Mouse (Mus musculus) hindbrain, embryonic 12.5 days (tissue): ENCODE data around the gene Emc10. TPM values are rescaled to one million over a fixed set of nuclear protein-coding genes. Genes with fewer than 3 reads are reported as not detected.

Experiments
- ATAC-seq: fragments of 200-750 bp; cut with Nextera tagmentation; 2 replicates; pipeline ENCODE4 v1.8.0; 2017; ENCODE audit warnings: moderate TSS enrichment; ENCODE audit not compliant: low FRiP score
- H3K27ac ChIP-seq: fragments of 300-500 bp; sonication (generic); 2 replicates; pipeline ENCODE4 v1.5.1; 2016; ENCODE audit warnings: mild to moderate bottlenecking
- H3K27me3 ChIP-seq: fragments of 300-500 bp; sonication (generic); 2 replicates; pipeline ENCODE4 v1.6.1; 2016; ENCODE audit warnings: mild to moderate bottlenecking
- H3K36me3 ChIP-seq: fragments of 300-500 bp; sonication (generic); 2 replicates; pipeline ENCODE4 v1.6.1; 2016; ENCODE audit warnings: mild to moderate bottlenecking
- H3K4me1 ChIP-seq: fragments of 300-500 bp; sonication (generic); 2 replicates; pipeline ENCODE4 v1.6.1; 2016
- H3K4me2 ChIP-seq: fragments of 300-500 bp; sonication (generic); replicated peaks from 2 replicates; pipeline ENCODE4 v1.6.1; 2016; ENCODE audit warnings: mild to moderate bottlenecking
- H3K4me3 ChIP-seq: fragments of 300-500 bp; sonication (generic); 2 replicates; pipeline ENCODE4 v1.5.1; 2016; ENCODE audit warnings: mild to moderate bottlenecking
- H3K9ac ChIP-seq: fragments of 300-500 bp; sonication (generic); 2 replicates; pipeline ENCODE4 v1.6.1; 2016; ENCODE audit warnings: mild to moderate bottlenecking, moderate library complexity
- H3K9me3 ChIP-seq: fragments of 300-500 bp; sonication (generic); replicated peaks from 2 replicates; pipeline ENCODE4 v1.6.1; 2016; ENCODE audit warnings: mild to moderate bottlenecking
- WGBS: fragments of 180-500 bp; shearing (Covaris S2); methylation state at CpG from one replicate; pipeline ENCODE4 v1.1.7; 2016; 5-methylcytosine and 5-hydroxymethylcytosine counted together
- polyA plus RNA-seq: library from polyadenylated mRNA; unstranded; fragments of >200 nt; fragmentation: Nextera tagmentation; extraction: Ambion mirVana; gene quantifications from 2 replicates; pipeline ENCODE4 v1.2.1, GENCODE M21; 2016

Gene Emc10
- polyA plus RNA-seq, 1 experiment from 2014 or later = 142 TPM

GRCm38 (mm10) chr7:44520990-44521389 is 24.7 kb upstream of the Emc10 start:
- no peak for ATAC-seq
- H3K4me3 ChIP-seq = no peak overlapping the region
- H3K27me3 ChIP-seq = peaks cover 71% of the 10 kb centered on the region
- no peak overlapping the region for H3K9ac ChIP-seq
- H3K4me1 ChIP-seq = peaks cover 9% of the 10 kb centered on the region
- H3K27ac ChIP-seq = no peak overlapping the region
- no peak overlapping the region for H3K4me2 ChIP-seq
- no peaks in the 10 kb centered on the region for H3K9me3 ChIP-seq
- 71% methylated on average over 3 of the region's 3 CpGs for WGBS
- no peaks in the 10 kb centered on the region for H3K36me3 ChIP-seq

GRCm38 (mm10) chr7:44519240-44519913 is 23.0 kb upstream of the Emc10 start:
- Histone ChIP-seq H3K9me3 (no peaks in the 10 kb centered on the region), H3K36me3 (no peaks in the 10 kb centered on the region), H3K27ac (no peak overlapping the region), H3K27me3 (peaks cover 58% of the 10 kb centered on the region), H3K4me3 (no peak overlapping the region), H3K4me2 (no peak overlapping the region), H3K4me1 (0 out of 2 replicates have a peak, but pooled peaks cover 2% of the 10 kb centered on the region), H3K9ac (no peak overlapping the region)
- 66% methylated on average over 9 of the region's 9 CpGs for WGBS
- ATAC-seq = no peak

- Histone ChIP-seq H3K9ac (no peak overlapping the region), H3K4me3 (no peak overlapping the region), H3K4me1 (no peaks in the 10 kb centered on the region), H3K9me3 (0 out of 2 replicates have a peak, but pooled peaks cover 2% of the 10 kb centered on the region), H3K27ac (no peak overlapping the region), H3K36me3 (no peaks in the 10 kb centered on the region), H3K4me2 (no peak overlapping the region), H3K27me3 (peaks cover 31% of the 10 kb centered on the region)
- ATAC-seq = no peak
Measured at GRCm38 (mm10) chr7:44507491-44507890, 11.2 kb upstream of the Emc10 start.

GRCm38 (mm10) chr7:44501563-44502115 is 5.3 kb upstream of the Emc10 start:
- Histone ChIP-seq H3K27me3 (0 out of 2 replicates have a peak, but pooled peaks cover 2% of the 10 kb centered on the region), H3K4me3 (no peak overlapping the region), H3K36me3 (no peaks in the 10 kb centered on the region), H3K27ac (no peak overlapping the region), H3K4me2 (no peak overlapping the region), H3K9me3 (no peaks in the 10 kb centered on the region), H3K9ac (no peak overlapping the region), H3K4me1 (peaks cover 7% of the 10 kb centered on the region)
- ATAC-seq = 0 out of 2 replicates have a peak, but pooled peaks have one; percentile 56
- WGBS = 39% methylated on average over 5 of the region's 5 CpGs

DNA sequence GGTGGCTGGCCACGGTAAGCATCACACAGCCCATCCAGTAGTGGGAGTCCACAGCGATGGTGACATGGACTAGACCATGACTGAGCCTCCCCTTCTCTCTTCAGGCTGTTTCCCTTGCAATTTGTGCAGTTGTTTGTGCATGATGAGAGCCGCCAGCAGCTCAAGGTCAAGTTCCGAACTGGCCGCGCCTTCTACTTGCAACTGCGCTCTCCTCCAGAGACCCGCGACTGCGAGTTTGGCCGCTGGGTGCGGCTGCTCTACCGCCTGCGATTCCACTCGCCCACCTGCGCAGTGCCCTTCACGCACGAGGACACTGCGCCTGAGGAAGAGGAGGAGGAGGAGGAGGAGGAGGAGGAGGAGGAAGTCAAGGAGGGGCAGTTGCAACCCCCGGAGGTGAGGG is 3.7 kb upstream of the Emc10 start:
- Histone ChIP-seq H3K9me3 (no peaks in the 10 kb centered on the region), H3K9ac (no peak overlapping the region), H3K4me1 (peaks cover 14% of the 10 kb centered on the region), H3K4me3 (no peak overlapping the region), H3K27me3 (0 out of 2 replicates have a peak, but pooled peaks cover 2% of the 10 kb centered on the region), H3K36me3 (no peaks in the 10 kb centered on the region), H3K4me2 (no peak overlapping the region), H3K27ac (no peak overlapping the region)
- WGBS = 57% methylated on average over 17 of the region's 20 CpGs
- ATAC-seq = no peak

- Histone ChIP-seq H3K4me3 (no peak overlapping the region), H3K36me3 (peaks cover 7% of the 10 kb centered on the region; the same call in 1 of the 2 replicates), H3K9me3 (no peaks in the 10 kb centered on the region), H3K27ac (no peak overlapping the region), H3K9ac (no peak overlapping the region), H3K4me1 (peaks cover 20% of the 10 kb centered on the region), H3K27me3 (0 out of 2 replicates have a peak, but pooled peaks cover 1% of the 10 kb centered on the region), H3K4me2 (no peak overlapping the region)
- 75% methylated on average over 1 of the region's 1 CpGs for WGBS
- no peak for ATAC-seq
Measured at GRCm38 (mm10) chr7:44498922-44499321, 2.6 kb upstream of the Emc10 start.

GRCm38 (mm10) chr7:44497361-44498055 is 1.2 kb upstream of the Emc10 start:
- Histone ChIP-seq H3K4me1 (peaks cover 20% of the 10 kb centered on the region), H3K4me2 (peak overlapping the region; percentile 82), H3K27me3 (no peaks in the 10 kb centered on the region), H3K27ac (no peak overlapping the region), H3K9me3 (no peaks in the 10 kb centered on the region), H3K9ac (peak overlapping the region; percentile 87), H3K4me3 (peak overlapping the region; percentile 77), H3K36me3 (peaks cover 20% of the 10 kb centered on the region)
- 86% methylated on average over 10 of the region's 10 CpGs for WGBS
- no peak for ATAC-seq

DNA sequence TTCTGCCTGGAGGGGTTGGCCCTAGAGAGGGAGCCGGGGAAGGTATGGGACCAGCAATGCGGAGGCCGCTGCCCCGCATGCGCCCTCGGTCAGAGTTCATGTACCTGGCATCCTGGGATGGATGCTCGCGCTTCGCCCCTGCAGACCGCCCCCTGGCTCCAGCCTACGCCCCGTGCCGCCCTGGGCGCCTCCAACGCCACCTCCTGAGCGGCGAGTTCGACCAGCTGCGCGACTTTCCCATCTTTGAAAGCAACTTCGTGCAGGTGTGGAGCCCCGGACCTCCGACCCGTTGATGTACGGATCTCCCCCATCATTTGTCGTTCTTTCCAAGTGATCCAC is 411 bp upstream of the Emc10 start:
- no peak for ATAC-seq
- Histone ChIP-seq H3K4me2 (peak overlapping the region; percentile 82), H3K27ac (peak overlapping the region; percentile 94), H3K4me1 (peaks cover 20% of the 10 kb centered on the region), H3K4me3 (peak overlapping the region; percentile 77), H3K9me3 (no peaks in the 10 kb centered on the region), H3K27me3 (no peaks in the 10 kb centered on the region), H3K9ac (peak overlapping the region; percentile 87), H3K36me3 (peaks cover 28% of the 10 kb centered on the region)
- WGBS = under 1% methylated on average over 26 of the region's 26 CpGs

- H3K4me3 ChIP-seq = peak overlapping the region; percentile 77; the same call in 1 of the 2 replicates
Measured at GRCm38 (mm10) chr7:44495086-44495485, 1.2 kb downstream of the Emc10 start.

DNA sequence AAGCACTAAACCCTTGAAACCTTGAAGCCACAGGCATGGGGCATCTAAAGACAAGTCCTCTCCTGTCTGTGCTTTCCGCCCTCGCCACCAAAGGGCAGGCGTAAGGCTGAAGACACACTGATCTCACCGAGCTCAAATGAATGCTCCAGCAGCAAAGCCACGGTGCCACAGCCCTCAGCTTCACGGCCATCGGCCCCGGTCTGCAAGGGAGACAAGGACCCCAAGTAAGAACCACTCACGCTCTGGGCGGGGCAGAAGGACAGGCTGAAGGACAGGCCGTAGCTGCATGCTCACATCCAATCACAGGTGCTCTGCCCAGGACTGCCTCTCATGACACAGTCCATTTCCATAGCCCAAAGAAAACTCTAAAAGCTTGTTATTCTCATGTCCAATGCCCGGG is 1.6 kb downstream of the Emc10 start:
- Histone ChIP-seq H3K27me3 (no peaks in the 10 kb centered on the region), H3K4me3 (no peak overlapping the region), H3K4me1 (peaks cover 20% of the 10 kb centered on the region), H3K9ac (0 out of 2 replicates have a peak overlapping the region, but pooled peaks have one; percentile 81), H3K9me3 (no peaks in the 10 kb centered on the region), H3K4me2 (peak overlapping the region; percentile 82; the same call in 1 of the 2 replicates), H3K36me3 (peaks cover 48% of the 10 kb centered on the region), H3K27ac (0 out of 2 replicates have a peak overlapping the region, but pooled peaks have one; percentile 4)
- no peak for ATAC-seq
- 95% methylated on average over 12 of the region's 12 CpGs for WGBS

More at GRCm38 (mm10) chr7:44495086-44495485, 1.2 kb downstream of the Emc10 start:
- H3K36me3 ChIP-seq = peaks cover 44% of the 10 kb centered on the region
- H3K9ac ChIP-seq = peak overlapping the region; percentile 81
- H3K27me3 ChIP-seq = no peaks in the 10 kb centered on the region
- ATAC-seq = no peak
- 89% methylated on average over 7 of the region's 7 CpGs for WGBS
- H3K4me2 ChIP-seq = peak overlapping the region; percentile 82
- H3K4me1 ChIP-seq = peaks cover 20% of the 10 kb centered on the region
- H3K9me3 ChIP-seq = no peaks in the 10 kb centered on the region
- H3K27ac ChIP-seq = 0 out of 2 replicates have a peak overlapping the region, but pooled peaks have one; percentile 4

- Histone ChIP-seq H3K4me3 (no peak overlapping the region), H3K4me2 (no peak overlapping the region), H3K27ac (no peak overlapping the region), H3K27me3 (no peaks in the 10 kb centered on the region), H3K36me3 (peaks cover 61% of the 10 kb centered on the region), H3K9ac (no peak overlapping the region), H3K4me1 (peaks cover 19% of the 10 kb centered on the region), H3K9me3 (no peaks in the 10 kb centered on the region)
- 91% methylated on average over 21 of the region's 21 CpGs for WGBS
- no peak for ATAC-seq
Measured at GRCm38 (mm10) chr7:44492166-44492826, 4.0 kb downstream of the Emc10 start.

DNA sequence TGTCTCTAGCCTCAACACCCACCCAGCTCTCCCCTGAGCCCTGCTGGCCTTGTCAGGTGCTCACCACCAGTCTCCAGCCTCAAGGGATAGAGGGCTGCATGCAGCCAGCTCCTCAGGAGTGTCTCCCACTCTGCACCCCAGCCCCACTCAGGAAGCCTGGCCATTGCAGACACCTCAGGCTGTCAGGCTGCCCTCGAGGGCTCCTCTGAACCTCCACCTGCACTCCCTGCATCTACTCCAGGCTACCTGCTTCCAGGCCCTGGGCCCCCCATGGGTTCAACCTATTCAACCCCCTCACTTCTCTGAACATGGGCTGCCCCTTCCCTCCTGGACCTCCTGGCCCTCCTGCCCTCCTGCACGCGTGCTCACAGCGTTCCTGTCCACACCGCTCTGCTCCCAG is 4.9 kb downstream of the Emc10 start:
- Histone ChIP-seq H3K9ac (no peak overlapping the region), H3K4me1 (peaks cover 19% of the 10 kb centered on the region), H3K4me2 (no peak overlapping the region), H3K36me3 (peaks cover 61% of the 10 kb centered on the region), H3K9me3 (no peaks in the 10 kb centered on the region), H3K27me3 (no peaks in the 10 kb centered on the region), H3K4me3 (no peak overlapping the region), H3K27ac (no peak overlapping the region)
- 96% methylated on average over 5 of the region's 5 CpGs for WGBS
- ATAC-seq = no peak
